Mouse (Mus musculus) spleen, adult 2 months (tissue): ENCODE measurements around the gene Kcnk1.

Experiments used
- CTCF ChIP-seq: fragments of 200-500 bp; IDR thresholded peaks from 2 replicates; pipeline ENCODE4 v1.5.1; 2011; ENCODE audit warnings: mild to moderate bottlenecking, inconsistent platforms; ENCODE audit not compliant: insufficient read depth, insufficient read length, insufficient replicate concordance; ENCODE audit errors: extremely low read depth
- POLR2A ChIP-seq: fragments of 200-500 bp; IDR thresholded peaks from 2 replicates; pipeline ENCODE4 v1.6.1; 2011; ENCODE audit warnings: low read depth, low read length, inconsistent platforms

GRCm38 (mm10) chr8:126064587-126065145, 69.7 kb downstream of the Kcnk1 start:
- TF ChIP-seq POLR2A (no peak), CTCF (no peak)
